Mouse (Mus musculus) embryo, embryonic 11.5 days (tissue): ENCODE measurements around the gene Dclk1.

Experiments
- DNase-seq: peaks from one replicate; pipeline ENCODE4 v3.0.0-alpha.2; 2012; ENCODE audit warnings: low read depth, low spot score

Dclk1 gene

DNA sequence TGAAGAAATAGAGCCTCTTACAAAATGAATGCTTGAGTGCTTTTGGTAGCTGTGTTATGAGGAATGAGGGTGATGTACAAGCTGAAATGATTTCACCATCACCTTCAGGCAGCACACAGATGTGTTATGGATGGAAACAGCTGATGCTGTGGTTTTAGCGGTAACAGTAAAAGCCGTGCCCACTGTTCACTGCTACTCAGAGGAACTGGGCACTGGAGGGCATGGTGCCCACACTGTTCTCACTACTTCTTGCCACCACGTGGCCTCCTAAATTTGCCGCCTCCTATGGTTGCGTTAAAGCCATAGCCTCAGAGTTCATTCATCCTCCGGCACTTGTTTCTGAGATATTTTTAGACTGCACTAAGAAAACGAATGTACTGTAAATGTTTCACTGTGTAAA, 18.0 kb downstream of the Dclk1 start:
- DNase-seq = no peak

DNA sequence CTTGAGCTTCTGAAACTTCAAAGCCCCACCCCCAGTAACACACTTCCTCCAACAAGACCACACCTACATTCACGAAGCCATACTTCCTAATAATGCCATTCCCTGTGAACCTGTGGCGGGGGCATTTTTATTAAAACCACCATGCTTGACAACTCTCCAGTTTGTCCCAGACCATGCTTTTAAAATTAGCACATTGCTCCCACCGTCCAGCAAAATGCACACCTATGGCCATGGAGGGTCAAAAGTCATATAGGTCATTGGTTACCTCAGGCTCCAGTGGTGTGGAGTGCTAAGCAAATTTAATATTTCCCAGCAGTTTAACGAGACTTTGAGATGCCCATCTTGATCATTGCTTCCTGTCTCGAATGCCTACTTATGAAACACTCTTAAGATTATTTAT, 23.9 kb downstream of the Dclk1 start:
- no peak for DNase-seq

DNA sequence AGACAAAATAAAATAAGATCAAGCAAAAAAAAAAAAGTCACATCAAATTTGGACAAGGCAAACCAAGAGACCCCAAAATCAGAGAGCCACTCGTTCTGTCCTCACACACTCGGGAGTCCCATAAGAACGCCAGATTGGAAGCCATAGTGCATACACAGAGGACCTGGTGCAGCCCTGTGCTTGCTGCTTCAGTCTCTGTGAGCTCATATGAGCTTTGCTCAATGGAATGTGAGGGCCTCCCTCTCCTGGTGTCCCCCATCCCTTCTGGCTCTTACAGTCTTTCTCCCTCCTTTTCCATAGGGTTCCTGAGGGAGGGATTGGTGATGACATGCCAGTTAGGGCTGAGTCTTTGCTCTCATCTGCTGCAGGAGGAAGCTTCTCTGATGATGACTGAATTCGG, 27.6 kb downstream of the Dclk1 start:
- DNase-seq = no peak

DNA sequence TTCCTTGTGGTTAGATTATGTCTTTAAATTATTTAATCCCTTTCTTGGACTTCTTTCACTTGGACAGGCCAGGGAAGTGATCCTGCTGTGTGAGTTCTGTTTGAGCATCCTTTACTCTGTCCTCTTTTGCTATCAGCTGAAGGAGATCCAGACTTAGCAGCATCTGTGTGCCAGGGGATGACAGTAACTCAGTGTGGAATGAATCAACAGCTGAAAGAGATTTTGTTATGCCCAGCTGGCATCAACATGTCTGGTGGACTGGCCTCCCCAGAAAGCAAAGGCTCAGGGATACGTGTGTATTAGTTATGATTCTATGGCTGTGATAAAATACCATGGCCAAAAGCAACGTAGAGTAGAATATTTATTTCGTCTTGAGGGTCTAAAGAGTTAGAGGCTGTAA, 28.2 kb downstream of the Dclk1 start:
- DNase-seq = no peak

DNA sequence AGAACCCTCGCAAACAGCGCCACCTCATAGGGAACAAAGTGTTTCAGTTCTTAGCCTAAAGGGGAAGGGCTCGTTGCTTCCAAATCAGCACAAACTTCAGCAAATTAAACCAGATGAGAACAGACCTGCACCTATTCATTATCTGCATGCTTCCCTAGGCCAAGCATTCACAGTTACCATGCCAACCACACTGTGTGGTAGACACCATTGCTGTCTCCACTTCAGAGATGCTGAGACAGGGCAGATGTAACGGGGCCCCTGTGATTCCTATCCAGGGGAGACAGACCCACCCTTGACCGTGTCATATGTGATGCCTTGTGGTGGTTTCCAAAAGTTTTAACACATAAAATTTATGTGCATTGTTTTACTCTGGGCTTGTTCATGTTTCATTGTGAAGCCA, 28.8 kb downstream of the Dclk1 start:
- no peak for DNase-seq

DNA sequence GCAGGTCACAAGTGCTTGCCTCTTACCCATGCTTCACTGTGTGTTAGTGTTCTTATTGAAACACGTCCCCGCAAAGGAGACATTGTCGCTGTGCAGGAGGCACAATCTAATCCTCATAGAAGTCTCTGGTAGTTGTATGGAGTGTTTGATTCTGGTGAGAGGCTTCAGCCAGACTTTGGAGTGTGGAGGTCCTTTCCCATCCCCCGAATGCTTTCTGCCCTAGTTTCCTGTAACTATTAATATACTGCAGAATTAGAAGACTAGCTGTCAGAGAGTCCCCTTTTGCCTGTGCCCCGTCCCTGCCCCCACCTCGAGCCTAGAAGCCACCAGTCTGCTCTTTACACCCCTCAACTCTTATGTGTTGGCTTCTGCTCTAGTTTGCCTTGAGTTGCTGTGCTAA, 30.4 kb downstream of the Dclk1 start:
- no peak for DNase-seq

DNA sequence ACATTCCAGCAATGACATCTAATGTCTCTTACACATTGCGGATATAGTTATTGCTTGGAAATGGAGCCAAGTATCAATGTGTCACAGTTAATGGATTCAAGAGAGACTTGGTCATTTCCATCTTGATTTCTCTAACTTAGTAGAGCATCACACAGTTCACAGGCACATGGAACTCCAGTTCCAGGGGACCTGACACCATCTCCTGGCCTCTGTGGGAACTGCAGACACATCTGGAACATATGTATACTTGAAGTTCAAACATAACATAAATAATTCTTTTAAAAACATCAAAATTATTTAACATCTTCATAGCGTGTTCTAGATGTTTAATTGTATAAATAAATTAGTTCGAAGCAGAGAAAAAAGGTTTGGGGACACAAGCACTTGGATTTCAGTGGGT, 34.3 kb downstream of the Dclk1 start:
- DNase-seq = no peak

DNA sequence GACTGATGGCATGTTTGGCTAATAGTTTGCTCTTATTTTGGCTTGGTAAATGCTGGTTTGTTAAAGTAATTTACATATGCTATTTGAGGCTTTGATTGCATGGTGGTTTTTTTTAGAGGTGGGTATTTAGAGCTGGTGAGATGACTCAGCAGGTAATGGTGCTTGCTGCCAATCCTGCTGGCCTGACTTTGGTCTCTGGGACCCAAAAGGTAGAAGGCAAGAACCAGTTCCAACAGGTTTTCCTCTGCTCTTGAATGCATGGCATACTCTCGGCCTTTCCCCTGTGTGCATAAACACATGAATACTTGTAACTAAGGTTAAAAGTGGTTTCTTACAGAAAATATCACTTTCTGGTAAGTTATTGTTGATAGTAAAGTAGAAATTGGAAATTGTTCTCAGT, 34.7 kb downstream of the Dclk1 start:
- no peak for DNase-seq

DNA sequence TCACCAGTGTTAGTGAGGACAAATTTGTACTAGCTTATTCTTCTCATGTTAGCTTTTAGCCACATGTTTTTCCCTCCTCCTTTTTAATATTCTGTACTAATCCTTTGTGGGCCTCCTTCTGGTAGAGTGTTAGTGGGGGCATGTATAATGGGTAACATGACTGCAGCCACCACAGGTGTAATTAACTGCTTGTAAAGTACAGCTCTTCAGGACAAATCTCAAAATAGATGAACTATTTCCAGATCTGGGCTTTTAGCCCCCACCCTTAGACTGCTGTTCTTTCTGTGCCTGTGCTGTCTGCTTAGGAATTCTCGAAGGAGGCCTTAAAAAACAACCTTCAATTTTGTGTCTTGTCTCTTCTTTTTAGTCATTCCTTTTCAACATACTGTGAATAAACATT, 35.7 kb downstream of the Dclk1 start:
- DNase-seq = no peak

DNA sequence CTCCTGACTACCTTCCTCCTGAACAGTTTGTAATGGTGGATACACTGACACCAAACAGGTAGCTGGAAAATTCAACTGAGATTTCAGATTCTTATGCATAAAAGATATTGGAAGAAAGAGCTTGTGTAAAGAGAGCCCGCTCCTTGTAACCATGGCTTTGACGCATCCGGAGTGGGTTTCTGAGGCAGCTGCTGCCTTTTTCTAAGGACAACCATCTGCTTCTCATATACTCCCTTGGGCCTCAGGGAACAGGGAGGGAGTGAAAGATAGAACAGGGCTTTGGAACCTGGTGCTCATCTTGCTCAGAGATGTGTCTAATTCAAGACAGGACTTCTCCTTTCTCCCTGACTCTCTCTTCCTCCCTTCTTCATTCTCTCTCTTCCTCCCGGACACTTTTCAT, 37.8 kb downstream of the Dclk1 start:
- DNase-seq = no peak

DNA sequence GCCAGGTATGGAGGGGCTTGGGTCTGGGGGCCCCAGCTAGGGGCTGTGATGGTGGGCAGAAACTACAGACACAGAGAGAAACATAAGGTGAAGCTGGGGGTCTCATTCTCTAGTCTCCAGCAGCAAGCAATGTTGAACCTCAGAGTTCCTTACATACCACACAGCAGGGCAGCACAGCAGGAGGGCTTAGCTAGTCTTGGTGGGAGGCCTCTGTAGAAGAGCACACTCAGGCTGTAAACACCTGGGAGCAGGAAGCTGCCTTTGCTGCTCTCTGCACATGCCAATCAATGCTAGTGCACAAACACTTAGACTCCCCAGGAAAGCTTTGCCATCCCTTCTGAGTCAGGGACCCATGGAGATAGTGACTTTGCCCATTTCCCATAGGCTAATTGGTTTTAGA, 38.3 kb downstream of the Dclk1 start:
- no peak for DNase-seq

DNA sequence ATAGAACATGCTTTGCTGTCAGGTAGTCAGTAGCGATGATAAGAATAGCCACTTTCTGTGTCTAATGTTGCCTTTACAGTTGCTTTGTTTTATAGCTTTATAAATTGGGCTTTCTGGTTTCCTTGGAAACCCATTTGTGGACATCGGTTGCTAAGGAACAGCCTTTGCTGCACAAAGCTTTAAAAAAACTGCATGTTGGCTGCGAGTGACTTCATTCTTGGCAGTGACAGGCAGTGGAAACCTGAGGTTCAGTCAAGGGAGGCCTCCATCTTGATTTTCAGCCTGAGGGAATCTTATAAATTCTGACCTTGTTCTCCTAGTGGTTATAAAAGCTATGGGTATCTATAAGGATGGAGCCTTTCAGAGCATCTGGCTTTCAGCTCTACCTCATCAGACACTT, 42.1 kb downstream of the Dclk1 start:
- peak; percentile 36 for DNase-seq

DNA sequence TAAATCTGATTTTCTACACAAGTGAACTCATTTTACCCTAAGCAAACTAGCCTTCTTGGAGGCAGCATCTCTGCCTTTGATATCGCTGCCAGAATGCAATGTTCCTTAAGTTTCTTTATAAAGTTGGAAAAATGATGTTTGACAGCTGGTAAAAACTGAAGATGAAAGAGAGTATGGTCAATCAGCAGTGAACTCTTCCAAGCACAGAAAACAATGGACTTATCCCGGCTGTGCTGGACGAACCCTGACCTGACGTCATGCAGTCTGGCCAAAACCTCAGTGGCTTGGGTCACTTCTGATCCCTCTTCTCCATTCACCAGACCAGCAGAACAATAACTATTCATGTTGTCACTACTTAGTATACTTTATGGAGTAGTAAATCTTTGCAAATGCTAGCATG, 46.6 kb downstream of the Dclk1 start:
- DNase-seq = no peak

DNA sequence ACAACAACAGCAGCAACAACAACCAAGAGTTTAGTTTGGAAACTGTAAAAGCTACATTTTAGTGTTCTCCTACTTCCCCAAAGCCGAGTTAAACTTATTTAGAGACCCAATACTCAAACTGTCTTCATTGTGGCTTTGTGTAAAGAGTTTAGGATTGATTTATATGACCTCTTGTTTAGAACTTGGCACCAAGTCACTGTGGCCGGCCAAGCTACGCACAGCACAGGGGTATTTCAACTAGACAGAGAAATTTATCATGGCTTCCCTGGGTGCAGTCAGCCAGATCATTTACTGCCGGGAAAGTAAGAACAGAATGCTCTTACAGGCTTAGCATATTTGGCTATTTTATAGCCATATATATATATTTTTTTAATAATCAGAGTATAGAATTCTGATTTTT, 49.8 kb downstream of the Dclk1 start:
- peak; percentile 9 for DNase-seq

DNA sequence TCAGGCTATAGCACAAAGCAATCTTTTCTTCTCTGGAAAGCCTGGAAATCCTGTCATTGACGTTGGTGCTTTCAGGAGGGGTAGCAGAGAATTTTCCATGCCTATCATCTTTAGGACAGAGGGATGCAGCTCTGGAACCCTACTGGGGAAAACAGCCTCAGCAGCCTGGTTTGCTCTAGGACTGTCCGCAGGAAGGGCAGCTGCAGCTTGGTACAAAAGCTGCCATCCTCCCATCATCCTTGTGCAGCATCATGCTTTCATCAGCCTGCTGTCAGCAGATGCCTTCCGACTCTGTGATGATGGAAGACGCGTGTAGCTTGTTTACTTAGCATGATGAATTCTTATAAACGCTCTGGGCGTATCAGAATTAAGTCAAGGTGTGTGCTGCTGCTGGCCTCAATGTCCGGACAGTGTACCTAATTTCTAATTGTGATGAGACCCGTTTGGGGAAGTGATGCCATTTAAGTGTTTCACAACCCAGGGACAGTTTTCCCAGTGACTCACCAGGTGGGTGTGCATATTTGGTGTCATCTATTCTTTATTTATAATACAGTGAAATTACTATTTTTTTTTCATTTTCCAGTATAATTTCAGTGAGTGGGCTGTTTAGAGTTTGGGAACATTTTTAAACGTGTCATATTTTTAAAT, 50.7 kb downstream of the Dclk1 start:
- DNase-seq = no peak

DNA sequence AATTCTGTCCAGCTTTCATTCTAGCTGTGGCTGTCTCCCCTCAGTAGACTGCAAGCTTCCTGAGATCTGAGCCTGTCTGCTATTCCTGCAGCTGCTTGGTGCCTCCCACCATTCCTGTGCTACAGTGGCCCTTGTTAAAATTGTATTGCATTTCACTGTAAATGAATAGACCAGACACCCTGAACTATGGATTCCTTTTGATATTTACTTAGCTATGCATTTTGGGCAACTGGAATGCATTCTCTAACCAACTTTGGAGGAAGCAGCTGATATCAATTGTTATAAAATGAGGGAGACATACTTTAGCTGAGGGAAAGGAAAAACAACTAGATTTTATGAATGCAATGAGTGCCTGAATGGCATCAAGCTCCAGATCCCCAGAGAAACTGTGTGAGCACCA, 63.5 kb downstream of the Dclk1 start:
- DNase-seq = no peak

DNA sequence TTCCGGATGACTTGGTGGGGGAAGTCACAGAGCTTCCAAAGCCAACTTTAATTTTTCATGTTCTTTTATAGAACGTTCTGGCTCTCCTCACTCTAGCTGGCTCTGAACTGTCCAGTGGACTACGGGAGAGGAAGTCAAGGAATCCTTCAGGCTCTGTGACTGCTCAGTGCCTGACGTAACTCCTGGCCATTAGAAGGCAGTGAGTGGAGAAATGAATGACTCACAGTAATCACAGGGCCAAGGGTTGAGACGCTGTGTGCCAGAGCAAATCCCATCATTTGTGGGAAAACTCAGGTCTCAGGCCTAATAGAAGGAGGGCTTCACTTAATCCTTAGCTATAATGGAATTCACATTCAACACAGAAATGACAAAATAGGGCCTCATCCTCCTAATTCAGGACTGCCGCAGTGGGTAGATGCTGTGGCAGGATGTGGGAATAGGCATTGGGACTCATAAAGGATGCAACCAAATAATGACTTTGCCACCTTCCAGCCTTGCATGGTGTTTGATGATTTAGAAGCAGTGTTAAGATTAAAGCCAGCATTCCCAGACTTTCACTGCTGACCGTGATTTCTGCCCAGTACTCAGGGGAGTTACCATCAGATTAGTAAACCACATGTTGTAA, 65.5 kb downstream of the Dclk1 start:
- no peak for DNase-seq

DNA sequence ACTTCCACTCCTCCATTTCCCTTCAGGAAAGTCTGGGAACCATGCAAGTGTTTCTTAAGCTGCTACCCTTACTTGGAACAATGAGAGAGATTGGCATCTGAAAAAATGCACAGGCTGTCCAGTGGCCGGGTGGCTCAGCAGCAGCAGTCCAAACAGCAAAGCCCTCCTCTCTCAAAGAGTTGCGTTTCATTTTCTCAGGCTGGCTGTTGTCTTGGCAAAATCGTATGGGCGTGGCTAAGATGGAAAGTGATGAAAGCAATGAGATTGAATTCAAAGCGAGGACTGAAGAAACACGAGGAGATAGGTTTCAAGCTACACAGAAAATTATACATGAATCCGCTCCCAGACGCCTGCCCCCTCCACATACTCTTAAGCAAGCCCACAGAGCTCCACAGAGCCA, 67.8 kb downstream of the Dclk1 start:
- DNase-seq = no peak

DNA sequence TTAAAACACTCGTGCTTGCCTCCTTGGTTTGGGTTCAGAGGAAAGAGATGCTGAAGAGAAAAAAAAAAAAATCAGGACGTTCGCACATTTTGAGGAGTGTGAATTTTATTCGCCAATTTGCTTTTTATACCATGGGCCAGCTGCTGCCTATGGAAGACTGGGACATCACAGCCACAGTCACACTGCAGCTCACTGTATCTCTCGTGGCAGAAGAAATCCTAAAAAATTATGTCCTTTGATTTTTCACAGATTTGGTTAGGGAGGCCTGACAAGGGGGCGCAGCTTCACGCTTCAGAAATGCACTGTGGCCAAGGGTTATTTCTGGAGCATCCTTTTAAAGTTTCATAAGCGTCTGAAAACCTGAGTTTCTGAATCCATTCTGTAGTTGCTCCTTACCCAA, 73.7 kb downstream of the Dclk1 start:
- no peak for DNase-seq

DNA sequence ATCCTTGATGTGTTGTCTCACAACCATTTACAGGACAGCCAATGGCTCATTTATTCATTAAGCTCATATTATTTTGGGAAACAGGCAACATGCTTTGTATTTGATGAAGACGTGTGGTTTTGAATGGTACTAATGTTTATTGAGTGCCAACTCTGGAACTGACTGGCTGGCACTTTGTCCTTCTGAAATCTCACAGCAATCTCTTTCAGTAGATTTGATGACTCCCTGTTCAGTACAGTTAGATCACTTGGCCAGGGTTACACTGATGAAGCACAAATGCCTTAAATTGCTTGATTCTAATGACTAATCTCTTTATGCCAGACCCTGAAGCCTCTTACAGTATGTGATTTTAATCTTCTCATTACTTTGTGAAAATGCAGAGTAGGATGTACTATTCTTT, 75.9 kb downstream of the Dclk1 start:
- no peak for DNase-seq

DNA sequence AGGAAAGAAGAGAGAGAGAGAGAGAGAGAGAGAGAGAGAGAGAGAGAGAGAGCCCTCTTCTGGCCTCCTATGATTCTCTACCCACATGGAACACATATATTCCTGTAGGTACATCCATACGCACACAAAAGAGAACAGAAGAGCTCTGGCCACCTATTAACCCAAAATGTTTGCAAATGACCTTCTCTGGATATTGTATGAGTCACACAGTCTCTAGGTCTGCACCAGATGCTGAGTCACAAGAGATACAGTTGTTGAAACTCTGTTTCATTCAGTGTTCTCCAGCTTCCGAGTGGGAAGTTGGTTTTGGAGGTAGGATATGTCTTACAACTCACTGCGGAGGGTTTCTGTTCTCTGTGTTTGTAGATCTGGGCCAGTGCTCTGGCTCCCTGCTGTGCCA, 78.4 kb downstream of the Dclk1 start:
- DNase-seq = no peak

DNA sequence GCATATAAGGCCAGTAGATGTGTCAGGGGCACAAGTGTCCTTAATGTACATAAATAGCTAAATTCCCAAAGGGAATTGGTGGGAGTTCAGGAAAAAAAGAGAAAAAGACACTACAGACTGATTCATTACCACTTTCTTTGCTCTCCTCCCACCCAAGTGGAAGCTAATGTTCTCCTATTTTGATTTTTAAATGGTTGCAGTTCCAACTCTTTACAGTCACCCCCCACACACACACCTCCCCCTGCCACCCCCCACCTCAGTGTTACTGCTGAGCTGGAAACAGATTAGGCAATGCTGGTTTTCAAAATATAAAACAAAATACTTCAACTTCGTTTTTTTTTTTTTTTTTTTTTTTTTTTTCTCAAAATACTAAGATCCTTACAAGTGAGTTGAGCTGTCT, 81.9 kb downstream of the Dclk1 start:
- DNase-seq = no peak

DNA sequence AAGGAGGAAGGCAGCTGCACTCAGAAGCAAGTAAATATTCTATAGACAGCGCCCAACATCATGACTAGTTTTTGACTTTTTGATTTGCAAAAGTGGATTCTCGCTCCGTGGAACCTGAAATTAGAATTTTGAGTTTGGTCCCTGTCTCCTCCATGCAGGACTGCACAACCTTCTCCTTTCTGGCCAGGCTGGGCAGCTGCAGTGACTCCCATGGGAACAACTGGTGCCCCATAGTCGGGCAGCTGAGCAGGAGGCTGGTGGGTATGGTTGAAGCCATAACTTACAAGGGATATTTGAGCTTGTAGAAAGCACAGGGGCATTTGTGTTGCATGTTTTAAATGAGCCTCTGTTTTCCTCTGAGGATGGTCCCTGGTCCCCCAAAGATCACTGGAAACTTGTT, 88.3 kb downstream of the Dclk1 start:
- DNase-seq = no peak

DNA sequence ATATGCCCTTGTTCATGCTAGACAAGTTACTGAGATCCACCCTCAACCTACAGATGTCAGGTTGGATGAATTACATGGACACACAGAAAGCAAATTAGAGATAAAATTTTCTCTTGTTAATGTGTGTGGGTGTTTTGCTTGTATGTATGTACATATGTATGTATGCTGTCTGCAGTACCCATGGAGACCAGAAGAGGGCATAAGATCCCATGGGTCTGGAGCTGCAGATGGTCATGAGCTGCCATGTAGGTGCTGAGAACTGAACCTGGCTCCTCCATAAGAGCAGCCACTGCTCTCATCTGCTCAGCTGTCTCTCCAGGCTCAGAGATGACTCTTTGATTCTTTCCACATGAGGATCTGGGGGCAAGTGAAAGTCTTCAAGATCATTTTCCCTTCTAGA, 89.5 kb downstream of the Dclk1 start:
- DNase-seq = no peak
